Mouse (Mus musculus) ES-Bruce4 (cell line): ENCODE data around the gene Tbc1d9b.

Experiments
- CTCF ChIP-seq: IDR thresholded peaks from one replicate; pipeline ENCODE4 v1.8.1; 2011; ENCODE audit warnings: low read depth, low read length
- EP300 ChIP-seq: IDR thresholded peaks from 2 replicates; pipeline ENCODE4 v1.6.1; 2011; ENCODE audit warnings: low read depth, low read length; ENCODE audit not compliant: insufficient read depth
- POLR2A ChIP-seq: IDR thresholded peaks from one replicate; pipeline ENCODE4 v1.8.1; 2011; ENCODE audit warnings: low read length; ENCODE audit not compliant: insufficient read depth

GRCm38 (mm10) chr11:50155785-50156184 is 24.6 kb downstream of the Tbc1d9b start:
- TF ChIP-seq POLR2A, result no peak
- TF ChIP-seq CTCF, result no peak
- TF ChIP-seq EP300, result no peak
